Mouse (Mus musculus) limb, embryonic 14.5 days (tissue): Measurements from ENCODE around the gene Ube2q2. TPM values are rescaled to one million over a fixed set of nuclear protein-coding genes. Genes with fewer than 3 reads are reported as not detected.

ENCODE experiments used
- ATAC-seq: fragments of 200-750 bp; cut with Nextera tagmentation; 2 replicates; pipeline ENCODE4 v1.8.0; 2017; ENCODE audit warnings: low read depth, moderate number of reproducible peaks, moderate TSS enrichment; ENCODE audit not compliant: low FRiP score
- DNase-seq: peaks from one replicate; pipeline ENCODE4 v3.0.0-alpha.2; 2015; ENCODE audit warnings: low spot score
- H3K27ac ChIP-seq: fragments of 300-500 bp; sonication (generic); replicated peaks from 2 replicates; pipeline ENCODE4 v1.5.1; 2014; ENCODE audit warnings: low read depth, mild to moderate bottlenecking, low read length, moderate library complexity, mixed read lengths
- H3K27me3 ChIP-seq: fragments of 300-500 bp; sonication (generic); 2 replicates; pipeline ENCODE4 v1.6.1; 2014; ENCODE audit warnings: low read length, mixed read lengths; ENCODE audit not compliant: control insufficient read depth, insufficient read depth
- H3K36me3 ChIP-seq: fragments of 300-500 bp; sonication (generic); 2 replicates; pipeline ENCODE4 v1.6.1; 2014; ENCODE audit warnings: mild to moderate bottlenecking, low read length, moderate library complexity, mixed read lengths; ENCODE audit not compliant: control insufficient read depth, insufficient read depth
- H3K4me1 ChIP-seq: fragments of 300-500 bp; sonication (generic); 2 replicates; pipeline ENCODE4 v1.6.1; 2014; ENCODE audit warnings: antibody characterized with exemption, low read length, mixed read lengths; ENCODE audit not compliant: control insufficient read depth, insufficient read depth
- H3K4me2 ChIP-seq: fragments of 300-500 bp; sonication (generic); replicated peaks from 2 replicates; pipeline ENCODE4 v1.6.1; 2014; ENCODE audit warnings: low read depth, mild to moderate bottlenecking, low read length, moderate library complexity; ENCODE audit not compliant: severe bottlenecking
- H3K4me3 ChIP-seq: fragments of 300-500 bp; sonication (generic); replicated peaks from 2 replicates; pipeline ENCODE4 v1.5.1; 2014; ENCODE audit warnings: low read length
- H3K9ac ChIP-seq: fragments of 300-500 bp; sonication (generic); 2 replicates; pipeline ENCODE4 v1.6.1; 2014; ENCODE audit warnings: mild to moderate bottlenecking, low read depth, low read length, moderate library complexity; ENCODE audit not compliant: severe bottlenecking
- H3K9me3 ChIP-seq: fragments of 300-500 bp; sonication (generic); 2 replicates; pipeline ENCODE4 v1.6.1; 2016; ENCODE audit warnings: low read length; ENCODE audit not compliant: control insufficient read depth
- POLR2A ChIP-seq: fragments of 200-500 bp; IDR thresholded peaks from 2 replicates; pipeline ENCODE4 v1.8.0; 2012; ENCODE audit warnings: inconsistent platforms, mild to moderate bottlenecking, moderate library complexity, borderline replicate concordance; ENCODE audit not compliant: insufficient read depth, insufficient read length; ENCODE audit errors: extremely low read depth
- WGBS: fragments of 180-500 bp; shearing (Covaris S2); extraction: QIAGEN DNeasy Blood & Tissue Kit; methylation state at CpG from one replicate; pipeline ENCODE4 v1.1.7; 2014; 5-methylcytosine and 5-hydroxymethylcytosine counted together
- polyA plus RNA-seq, 2 experiments: library from polyadenylated mRNA; depleted of rRNA in 1 of 2; stranded (reverse) in 1 of 2; unstranded in 1 of 2; fragments of >200 nt; fragmentation: Nextera tagmentation in 1 of 2; extraction: Ambion mirVana in 1 of 2; gene quantifications; 2 replicates each; pipeline versions ENCODE4 v1.2.1 to v1.2.3; 2012 to 2014

Gene Ube2q2
- polyA plus RNA-seq, 2 experiments = 19.8 to 40.6 TPM

- ATAC-seq (no peak), DNase-seq (no peak)
- no peaks in the 10 kb centered on the region for H3K9me3 ChIP-seq
- no peak overlapping the region for H3K9ac ChIP-seq
- H3K4me1 ChIP-seq = no peaks in the 10 kb centered on the region
- no peaks in the 10 kb centered on the region for H3K36me3 ChIP-seq
- H3K4me2 ChIP-seq = no peak overlapping the region
- H3K27ac ChIP-seq = no peak overlapping the region
- WGBS = 83% methylated on average over 7 of the region's 7 CpGs
- no peak for TF ChIP-seq POLR2A
- H3K4me3 ChIP-seq = no peak overlapping the region
- H3K27me3 ChIP-seq = no peaks in the 10 kb centered on the region
These were observed 22.9 kb upstream of the Ube2q2 start for GRCm38 (mm10) chr9:55125735-55126134.

GRCm38 (mm10) chr9:55126295-55126694 is 22.4 kb upstream of the Ube2q2 start:
- 81% methylated on average over 1 of the region's 1 CpGs for WGBS
- H3K9ac ChIP-seq = no peak overlapping the region
- no peaks in the 10 kb centered on the region for H3K27me3 ChIP-seq
- H3K27ac ChIP-seq = no peak overlapping the region
- no peak for TF ChIP-seq POLR2A
- H3K4me2 ChIP-seq = no peak overlapping the region
- ATAC-seq (no peak), DNase-seq (no peak)
- H3K4me3 ChIP-seq = no peak overlapping the region
- H3K36me3 ChIP-seq = no peaks in the 10 kb centered on the region
- no peaks in the 10 kb centered on the region for H3K9me3 ChIP-seq
- no peaks in the 10 kb centered on the region for H3K4me1 ChIP-seq

GRCm38 (mm10) chr9:55131851-55132250 is 16.8 kb upstream of the Ube2q2 start:
- no peaks in the 10 kb centered on the region for H3K9me3 ChIP-seq
- no peak overlapping the region for H3K4me3 ChIP-seq
- no peak overlapping the region for H3K27ac ChIP-seq
- no peak overlapping the region for H3K4me2 ChIP-seq
- no peak overlapping the region for H3K9ac ChIP-seq
- ATAC-seq (no peak), DNase-seq (no peak)
- no peaks in the 10 kb centered on the region for H3K4me1 ChIP-seq
- no peaks in the 10 kb centered on the region for H3K27me3 ChIP-seq
- no peaks in the 10 kb centered on the region for H3K36me3 ChIP-seq
- no peak for TF ChIP-seq POLR2A

GRCm38 (mm10) chr9:55136576-55136975 is 12.1 kb upstream of the Ube2q2 start:
- no peak overlapping the region for H3K4me2 ChIP-seq
- H3K9ac ChIP-seq = no peak overlapping the region
- no peak for TF ChIP-seq POLR2A
- H3K36me3 ChIP-seq = no peaks in the 10 kb centered on the region
- no peak overlapping the region for H3K27ac ChIP-seq
- 32% methylated on average over 5 of the region's 5 CpGs for WGBS
- DNase-seq (no peak), ATAC-seq (no peak)
- H3K4me3 ChIP-seq = no peak overlapping the region
- no peaks in the 10 kb centered on the region for H3K4me1 ChIP-seq
- H3K9me3 ChIP-seq = no peaks in the 10 kb centered on the region
- no peaks in the 10 kb centered on the region for H3K27me3 ChIP-seq

- H3K9me3 ChIP-seq = no peaks in the 10 kb centered on the region
- no peak overlapping the region for H3K27ac ChIP-seq
- no peaks in the 10 kb centered on the region for H3K4me1 ChIP-seq
- 74% methylated on average over 4 of the region's 4 CpGs for WGBS
- no peak overlapping the region for H3K4me3 ChIP-seq
- ATAC-seq (no peak), DNase-seq (no peak)
- H3K27me3 ChIP-seq = no peaks in the 10 kb centered on the region
- no peak for TF ChIP-seq POLR2A
- H3K9ac ChIP-seq = no peak overlapping the region
- no peak overlapping the region for H3K4me2 ChIP-seq
- H3K36me3 ChIP-seq = no peaks in the 10 kb centered on the region
These were observed 11.5 kb upstream of the Ube2q2 start for GRCm38 (mm10) chr9:55137112-55137511.

- DNase-seq (no peak), ATAC-seq (no peak)
- no peaks in the 10 kb centered on the region for H3K27me3 ChIP-seq
- no peak overlapping the region for H3K9ac ChIP-seq
- no peaks in the 10 kb centered on the region for H3K36me3 ChIP-seq
- H3K4me3 ChIP-seq = no peak overlapping the region
- no peak for TF ChIP-seq POLR2A
- WGBS = 79% methylated on average over 5 of the region's 5 CpGs
- H3K4me1 ChIP-seq = no peaks in the 10 kb centered on the region
- H3K27ac ChIP-seq = no peak overlapping the region
- no peak overlapping the region for H3K4me2 ChIP-seq
- no peaks in the 10 kb centered on the region for H3K9me3 ChIP-seq
These were observed 8.7 kb upstream of the Ube2q2 start for GRCm38 (mm10) chr9:55139958-55140357.
